1 mouse cellular context compared by ENCODE assay signal in genomic region chr6:125153682-125154081, GRCm38 (mm10).
TF ChIP-seq lines count a peak whose summit lies in the region.

No protein-coding gene starts in this region.

TF ChIP-seq in MEL, 35 proteins besides CTCF, POLR2A, EP300 and RAD21:
- TF ChIP-seq SIN3A (IDR thresholded peaks at IDR 0.05; ENCODE audit: low read length) (peak; percentile 74), USF1 (IDR thresholded peaks at IDR 0.05; ENCODE audit: low read depth, low read length) (no peak), USF2 (IDR thresholded peaks at IDR 0.05; ENCODE audit: borderline replicate concordance in 1 of 2, insufficient read depth in 1 of 2, low read depth in 1 of 2, low read length in 2 of 2) (no peak), MEF2A (IDR thresholded peaks at IDR 0.05; ENCODE audit: extremely low read depth, insufficient replicate concordance, low read depth, low read length, poor library complexity, severe bottlenecking) (no peak), MAFK (IDR thresholded peaks at IDR 0.05; ENCODE audit: borderline replicate concordance, low read depth, low read length) (no peak), ZNF384 (IDR thresholded peaks at IDR 0.05; ENCODE audit: low read depth, low read length) (no peak), UBTF (IDR thresholded peaks at IDR 0.05; ENCODE audit: borderline replicate concordance, insufficient read depth, low read depth, low read length) (no peak), NRF1 (IDR thresholded peaks at IDR 0.05; ENCODE audit: insufficient read depth, low read depth, low read length, poor library complexity, severe bottlenecking) (peak; percentile 73), MXI1 (IDR thresholded peaks at IDR 0.05; ENCODE audit: low read depth, low read length) (peak; percentile 91), TBP (IDR thresholded peaks at IDR 0.05; ENCODE audit: low read depth, low read length) (0 out of 2 replicates have a peak, but pooled peaks have one; percentile 5), MAX (IDR thresholded peaks at IDR 0.05; ENCODE audit: low read length) (peak; percentile 84; the same call in 1 of the 2 replicates), JUND (IDR thresholded peaks at IDR 0.05; ENCODE audit: low read depth, low read length) (peak; percentile 44; the same call in 1 of the 2 replicates), SMC3 (IDR thresholded peaks at IDR 0.05; ENCODE audit: low read depth, low read length) (no peak), BHLHE40 (IDR thresholded peaks at IDR 0.05; ENCODE audit: borderline replicate concordance, low read depth, low read length) (no peak), E2F4 (IDR thresholded peaks at IDR 0.05; ENCODE audit: borderline replicate concordance, low read depth, low read length) (no peak), TCF12 (IDR thresholded peaks at IDR 0.05; ENCODE audit: low read depth, low read length) (no peak), ZC3H11A (IDR thresholded peaks at IDR 0.05; ENCODE audit: low read depth, low read length) (no peak), RCOR1 (IDR thresholded peaks at IDR 0.05; ENCODE audit: low read depth, low read length) (no peak), NELFE (IDR thresholded peaks at IDR 0.05; ENCODE audit: low read depth, low read length) (no peak; the same call in 1 of the 2 replicates), MYC (IDR thresholded peaks at IDR 0.05; ENCODE audit: low read depth, low read length) (peak; percentile 89)
